Comparison of ENCODE assay signal across 8 mouse cellular contexts in genomic region chr5:124930055-124930439, GRCm38 (mm10).
DNase-seq lines count a peak whose midpoint lies in the region; ATAC-seq and TF ChIP-seq lines count a peak whose summit lies in the region.

No protein-coding gene starts in this region.

- no peak for ATAC-seq in kidney, embryonic 16.5 days (ENCODE audit: low FRiP score, low TSS enrichment)
- ATAC-seq in embryonic facial prominence, embryonic 13.5 days (ENCODE audit: insufficient number of reproducible peaks, insufficient read depth, low FRiP score, low TSS enrichment, low read depth), result no peak
- ATAC-seq in limb, embryonic 15.5 days (ENCODE audit: insufficient number of reproducible peaks, low FRiP score, low TSS enrichment, low read depth), result no peak

- in situ Hi-C loops in CH12.LX (cut with MboI; ENCODE audit: low pct_ligation_motif_present, low pct_unique_long_range_greater_than_20kb, low sequenced_read_pairs), result no loop called here

- H3K27me3 ChIP-seq in kidney, adult 2 months (replicated peaks; ENCODE audit: control insufficient read depth, insufficient read depth, low read length), result no peaks in the 10 kb centered on the region
- H3K27me3 ChIP-seq in kidney, embryonic 16.5 days (ENCODE audit: insufficient read depth, low read length), result no peaks in the 10 kb centered on the region
- no peaks in the 10 kb centered on the region for H3K27me3 ChIP-seq in CH12.LX (replicated peaks)
- H3K27me3 ChIP-seq in embryonic facial prominence, embryonic 13.5 days, result no peaks in the 10 kb centered on the region
- no peaks in the 10 kb centered on the region for H3K27me3 ChIP-seq in limb, embryonic 15.5 days

- peaks cover 5% of the 10 kb centered on the region; the same call in 1 of the 2 replicates for H3K9me3 ChIP-seq in kidney, embryonic 16.5 days (ENCODE audit: low read length)
- peaks cover 8% of the 10 kb centered on the region for H3K9me3 ChIP-seq in CH12.LX (replicated peaks; ENCODE audit: low read length)
- no peaks in the 10 kb centered on the region; the same call in 1 of the 2 replicates for H3K9me3 ChIP-seq in embryonic facial prominence, embryonic 13.5 days
- H3K9me3 ChIP-seq in limb, embryonic 15.5 days, result no peaks in the 10 kb centered on the region

- DNase-seq in kidney, adult 2 months, result no peak
- peak; percentile 56 for DNase-seq in CH12.LX (ENCODE audit: extremely low read depth)
- DNase-seq in adrenal gland, postnatal 10 days, result peak; percentile 60
- peak; percentile 73 for DNase-seq in retina, postnatal 1 day
- no peak for DNase-seq in urinary bladder, adult 2 months (ENCODE audit: low spot score)

- H3K4me3 ChIP-seq in kidney, adult 2 months (ENCODE audit: insufficient read depth, low read depth, low read length), result no peak overlapping the region
- H3K4me3 ChIP-seq in kidney, embryonic 16.5 days (ENCODE audit: low read length), result no peak overlapping the region
- H3K4me3 ChIP-seq in CH12.LX (replicated peaks in 1 of 3; ENCODE audit: low read depth in 2 of 3, low read length in 2 of 3, poor library complexity in 1 of 3), result peak overlapping the region in 1 of 3 experiments; percentile 13
- H3K4me3 ChIP-seq in embryonic facial prominence, embryonic 13.5 days, result no peak overlapping the region
- H3K4me3 ChIP-seq in limb, embryonic 15.5 days, result no peak overlapping the region

- no peak overlapping the region for H3K9ac ChIP-seq in kidney, embryonic 16.5 days (replicated peaks; ENCODE audit: low read length)
- H3K9ac ChIP-seq in CH12.LX (ENCODE audit: insufficient read depth, low read depth), result no peak overlapping the region
- H3K9ac ChIP-seq in embryonic facial prominence, embryonic 13.5 days, result no peak overlapping the region
- no peak overlapping the region for H3K9ac ChIP-seq in limb, embryonic 15.5 days

- H3K4me2 ChIP-seq in kidney, embryonic 16.5 days (replicated peaks; ENCODE audit: low read depth, low read length), result no peak overlapping the region
- H3K4me2 ChIP-seq in CH12.LX (ENCODE audit: insufficient read depth, low read depth, poor library complexity, severe bottlenecking), result no peak overlapping the region
- no peak overlapping the region for H3K4me2 ChIP-seq in embryonic facial prominence, embryonic 13.5 days
- no peak overlapping the region for H3K4me2 ChIP-seq in limb, embryonic 15.5 days

- TF ChIP-seq POLR2A in kidney, adult 2 months (IDR thresholded peaks at IDR 0.05; ENCODE audit: low read depth, low read length), result no peak
- TF ChIP-seq POLR2A in CH12.LX (IDR thresholded peaks at IDR 0.05; ENCODE audit: low read depth, low read length), result no peak

- H3K27ac ChIP-seq in kidney, adult 2 months (ENCODE audit: insufficient read depth, low read depth, low read length), result no peak overlapping the region
- no peak overlapping the region for H3K27ac ChIP-seq in kidney, embryonic 16.5 days (ENCODE audit: low read length)
- no peak overlapping the region for H3K27ac ChIP-seq in CH12.LX (ENCODE audit: insufficient read depth, low read depth)
- H3K27ac ChIP-seq in embryonic facial prominence, embryonic 13.5 days, result peak overlapping the region; percentile 82; the same call in 1 of the 2 replicates
- peak overlapping the region; percentile 24; the same call in 1 of the 2 replicates for H3K27ac ChIP-seq in limb, embryonic 15.5 days

- WGBS in kidney, adult 2 months, result 53% methylated on average over 5 of the region's 5 CpGs
- 41% methylated on average over 5 of the region's 5 CpGs for WGBS in kidney, embryonic 16.5 days
- 50% methylated on average over 5 of the region's 5 CpGs for WGBS in embryonic facial prominence, embryonic 13.5 days
- 54% methylated on average over 5 of the region's 5 CpGs for WGBS in limb, embryonic 15.5 days

- peak; percentile 56 for TF ChIP-seq CTCF in kidney, adult 2 months (conservative IDR thresholded peaks at IDR 0.05; ENCODE audit: insufficient read depth, insufficient read length, low read depth, low read length)
- peak in 1 of 2 experiments; percentile 78; a peak in 2 of 4 replicates for TF ChIP-seq CTCF in CH12.LX (conservative IDR thresholded peaks at IDR 0.05 in 1 of 2, IDR thresholded peaks at IDR 0.05 in 1 of 2; ENCODE audit: low read depth in 2 of 2, low read length in 2 of 2)

- dilution Hi-C loops in CH12.LX (cut with MboI; ENCODE audit: extremely low pct_ligation_motif_present, extremely low pct_unique_long_range_greater_than_20kb, low sequenced_read_pairs), result no loop called here

- no peaks in the 10 kb centered on the region for H3K36me3 ChIP-seq in kidney, adult 2 months (ENCODE audit: control insufficient read depth, insufficient read depth, low read length)
- no peaks in the 10 kb centered on the region for H3K36me3 ChIP-seq in kidney, embryonic 16.5 days (ENCODE audit: insufficient read depth, low read length)
- no peaks in the 10 kb centered on the region for H3K36me3 ChIP-seq in CH12.LX (replicated peaks in 1 of 2; ENCODE audit: control insufficient read depth in 1 of 2, insufficient read depth in 1 of 2, low read length in 1 of 2)
- H3K36me3 ChIP-seq in embryonic facial prominence, embryonic 13.5 days, result no peaks in the 10 kb centered on the region
- no peaks in the 10 kb centered on the region for H3K36me3 ChIP-seq in limb, embryonic 15.5 days

- TF ChIP-seq RAD21 in CH12.LX (IDR thresholded peaks at IDR 0.05; ENCODE audit: low read depth, low read length), result peak; percentile 74

- TF ChIP-seq EP300 in CH12.LX (IDR thresholded peaks at IDR 0.05; ENCODE audit: low read length), result no peak

- no peaks in the 10 kb centered on the region for H3K4me1 ChIP-seq in kidney, adult 2 months (ENCODE audit: control insufficient read depth, insufficient read depth, low read length)
- no peaks in the 10 kb centered on the region for H3K4me1 ChIP-seq in kidney, embryonic 16.5 days (ENCODE audit: insufficient read depth, low read length)
- peaks cover 0 to 10% of the 10 kb centered on the region in 2 experiments; a peak in 2 of 4 replicates for H3K4me1 ChIP-seq in CH12.LX (ENCODE audit: control insufficient read depth in 1 of 2, insufficient read depth in 2 of 2)
- peaks cover 30% of the 10 kb centered on the region for H3K4me1 ChIP-seq in embryonic facial prominence, embryonic 13.5 days
- peaks cover 33% of the 10 kb centered on the region for H3K4me1 ChIP-seq in limb, embryonic 15.5 days

- H3K79me2 ChIP-seq in CH12.LX (replicated peaks; ENCODE audit: control insufficient read depth, extremely low read depth, insufficient read depth, poor library complexity, severe bottlenecking), result no peaks in the 10 kb centered on the region

TF ChIP-seq in CH12.LX, 34 proteins besides CTCF, POLR2A, EP300 and RAD21:
- TF ChIP-seq KAT2A (IDR thresholded peaks at IDR 0.05; ENCODE audit: insufficient replicate concordance, low read length) (no peak), SMC3 (IDR thresholded peaks at IDR 0.05; ENCODE audit: low read depth, low read length) (peak; percentile 80), ZC3H11A (IDR thresholded peaks at IDR 0.05; ENCODE audit: low read depth, low read length) (peak; percentile 33; the same call in 1 of the 2 replicates)
TF ChIP-seq in CH12.LX: peak in this region for 2.

Comparison
In these comparisons a context has a peak if more than half of its experiments do, and no peak if none do; other contexts are left out.
1. DNase-seq: peak in CH12.LX (single experiment), adrenal gland, postnatal 10 days (single experiment) and retina, postnatal 1 day (single experiment); none in kidney, adult 2 months (single experiment) and urinary bladder, adult 2 months (single experiment).
2. H3K27ac ChIP-seq: peak in embryonic facial prominence, embryonic 13.5 days (single experiment) and limb, embryonic 15.5 days (single experiment); none in kidney, adult 2 months (single experiment), kidney, embryonic 16.5 days (single experiment) and CH12.LX (single experiment).